Mouse (Mus musculus) T-cell, adult 2 months (primary cell): ENCODE measurements around the gene Trmt112.

Experiments
- DNase-seq: peaks from one replicate; pipeline ENCODE4 v3.0.0; 2022; ENCODE audit warnings: low spot score

Trmt112 gene

DNA sequence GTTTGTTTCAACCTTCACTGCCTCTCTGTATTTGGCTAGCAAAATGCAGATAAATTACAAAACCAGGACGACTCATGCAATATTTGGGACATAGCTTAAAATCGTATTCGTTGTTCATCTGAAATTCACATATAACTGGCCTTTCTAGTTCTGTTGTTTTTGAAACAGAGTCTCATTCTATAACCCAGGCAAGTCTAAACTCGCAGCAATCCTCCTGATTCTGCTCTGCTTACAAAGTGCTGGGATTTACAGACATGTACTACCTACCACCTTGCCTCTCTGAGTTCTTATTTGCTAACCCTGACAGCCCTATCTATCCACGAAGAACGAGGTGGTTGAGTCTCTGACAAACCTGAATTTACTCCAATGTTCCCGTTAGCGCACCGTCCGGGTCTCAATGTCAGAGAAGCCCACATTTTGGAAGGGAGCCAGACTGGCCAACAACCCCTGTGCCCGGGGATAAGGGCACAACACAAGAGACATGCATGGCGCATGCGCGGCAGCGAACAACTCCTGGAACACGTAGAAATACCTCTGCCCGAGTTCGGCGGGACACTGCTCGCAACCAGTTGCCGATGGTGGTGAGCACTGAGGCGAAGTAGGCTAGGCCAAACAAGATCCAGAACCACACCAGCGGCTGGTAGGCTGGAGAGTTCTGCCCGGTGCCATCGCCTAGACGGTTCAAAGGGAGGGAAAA lies 17.2 kb downstream of the Trmt112 start:
- peak; percentile 31 for DNase-seq

DNA sequence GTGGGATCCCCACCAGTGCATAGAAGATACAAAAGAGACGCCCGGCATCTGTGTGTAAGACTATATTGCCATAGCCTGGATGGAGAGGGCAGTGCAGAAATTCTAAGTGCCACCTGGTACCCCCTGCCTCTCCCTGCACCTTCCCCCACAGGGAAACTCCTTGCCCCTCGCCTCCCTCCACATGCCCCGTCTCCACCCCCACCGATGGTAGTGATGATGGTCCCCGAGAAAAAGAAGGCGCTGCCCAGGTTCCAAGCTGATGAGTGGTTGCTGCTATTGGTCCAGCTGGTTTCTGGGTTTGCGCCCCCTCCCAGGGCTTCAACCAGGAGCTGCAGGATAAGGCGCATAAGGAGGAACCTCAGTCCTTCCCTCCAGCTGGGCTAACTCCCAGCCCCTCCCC lies 18.6 kb downstream of the Trmt112 start:
- DNase-seq = no peak

DNA sequence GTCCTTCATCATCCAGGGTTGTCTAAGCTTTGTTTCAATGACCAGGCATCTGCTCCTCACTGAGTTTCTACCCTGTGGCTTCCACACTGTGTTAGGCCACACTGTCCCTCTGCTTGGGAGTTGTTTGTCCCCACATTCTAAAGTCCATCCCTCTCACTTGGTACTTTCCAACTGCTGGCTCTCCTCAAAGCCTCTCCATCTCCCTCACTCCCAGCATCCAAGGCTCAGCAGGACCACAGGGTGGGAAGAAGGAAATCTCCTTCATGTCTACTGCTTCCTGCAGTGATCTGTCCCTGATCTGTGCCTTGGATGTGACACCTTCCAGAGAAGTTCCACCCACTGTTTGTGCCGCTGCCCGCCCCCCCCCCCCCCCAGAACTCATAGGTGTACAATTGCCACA lies 21.5 kb downstream of the Trmt112 start:
- DNase-seq = no peak

DNA sequence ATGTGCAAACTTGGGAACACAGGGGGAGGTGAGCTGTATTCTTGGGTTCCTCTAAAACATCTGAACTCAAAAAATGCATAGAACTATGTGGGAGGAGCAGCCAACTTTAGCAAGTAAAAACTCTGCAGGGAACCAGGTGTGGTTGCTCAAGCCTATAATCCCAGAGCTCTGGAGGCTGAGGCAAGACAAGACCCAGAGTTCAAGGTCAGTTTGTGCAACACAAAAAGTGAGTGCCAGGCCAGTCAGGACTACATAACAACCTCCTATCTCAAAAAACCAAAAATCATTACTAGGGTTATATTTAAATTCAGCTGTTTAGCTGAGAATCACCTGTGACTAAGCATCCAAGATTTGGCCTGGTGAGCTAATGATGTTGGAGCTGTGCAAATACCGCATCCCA lies 22.5 kb downstream of the Trmt112 start:
- DNase-seq = no peak

DNA sequence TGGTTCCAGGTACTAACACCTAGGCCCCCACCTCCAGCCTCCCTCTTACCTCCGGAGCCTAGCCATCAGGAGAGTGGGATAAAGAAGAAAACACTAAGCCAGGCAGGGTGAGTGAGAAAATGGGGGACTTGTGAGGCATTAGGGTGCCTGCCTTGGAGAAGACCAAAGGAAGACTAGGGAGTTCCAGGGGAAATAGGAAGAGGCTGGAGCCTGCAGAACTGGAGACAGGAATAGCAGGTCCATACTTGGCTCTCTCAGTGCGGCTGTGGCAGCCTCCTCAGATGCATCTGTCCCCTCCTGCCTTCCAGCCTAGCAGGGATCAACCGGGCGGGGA lies 23.6 kb downstream of the Trmt112 start:
- DNase-seq = no peak

DNA sequence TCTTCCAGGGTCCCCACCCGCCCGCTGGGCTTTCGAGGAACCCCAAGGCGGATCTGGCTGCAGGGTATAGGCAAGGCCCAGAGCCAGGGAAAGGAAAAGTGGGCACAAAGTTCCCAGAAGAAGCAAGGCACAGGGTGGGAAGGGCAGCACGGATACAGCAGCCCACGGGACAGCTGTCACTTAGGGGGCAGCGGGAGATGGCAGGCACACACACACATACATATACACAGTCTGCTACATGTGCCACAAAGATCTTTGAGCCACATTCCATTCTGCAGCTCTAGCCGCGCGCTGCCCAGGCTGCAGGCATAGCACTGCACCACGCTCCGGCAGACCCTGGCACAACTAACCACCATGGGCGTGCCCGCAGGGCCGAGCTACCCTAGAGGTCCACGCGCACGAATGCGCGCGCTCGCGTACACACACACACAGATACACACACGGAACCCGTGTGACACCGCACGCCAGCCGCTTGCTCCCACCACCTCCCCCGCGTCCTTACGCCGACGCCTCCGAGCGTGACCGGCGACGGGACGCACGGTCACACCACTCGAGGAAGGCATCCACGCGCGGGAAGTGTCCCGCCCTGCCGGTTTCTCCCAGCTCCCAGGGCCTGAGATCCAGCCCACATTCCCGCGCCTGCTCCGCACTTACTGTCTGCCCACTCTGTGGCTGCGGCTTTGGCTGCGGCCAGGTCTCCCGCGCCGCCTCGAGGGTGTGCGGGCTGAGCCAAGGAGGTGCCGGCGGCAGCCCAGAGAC lies 24.1 kb downstream of the Trmt112 start:
- no peak for DNase-seq

DNA sequence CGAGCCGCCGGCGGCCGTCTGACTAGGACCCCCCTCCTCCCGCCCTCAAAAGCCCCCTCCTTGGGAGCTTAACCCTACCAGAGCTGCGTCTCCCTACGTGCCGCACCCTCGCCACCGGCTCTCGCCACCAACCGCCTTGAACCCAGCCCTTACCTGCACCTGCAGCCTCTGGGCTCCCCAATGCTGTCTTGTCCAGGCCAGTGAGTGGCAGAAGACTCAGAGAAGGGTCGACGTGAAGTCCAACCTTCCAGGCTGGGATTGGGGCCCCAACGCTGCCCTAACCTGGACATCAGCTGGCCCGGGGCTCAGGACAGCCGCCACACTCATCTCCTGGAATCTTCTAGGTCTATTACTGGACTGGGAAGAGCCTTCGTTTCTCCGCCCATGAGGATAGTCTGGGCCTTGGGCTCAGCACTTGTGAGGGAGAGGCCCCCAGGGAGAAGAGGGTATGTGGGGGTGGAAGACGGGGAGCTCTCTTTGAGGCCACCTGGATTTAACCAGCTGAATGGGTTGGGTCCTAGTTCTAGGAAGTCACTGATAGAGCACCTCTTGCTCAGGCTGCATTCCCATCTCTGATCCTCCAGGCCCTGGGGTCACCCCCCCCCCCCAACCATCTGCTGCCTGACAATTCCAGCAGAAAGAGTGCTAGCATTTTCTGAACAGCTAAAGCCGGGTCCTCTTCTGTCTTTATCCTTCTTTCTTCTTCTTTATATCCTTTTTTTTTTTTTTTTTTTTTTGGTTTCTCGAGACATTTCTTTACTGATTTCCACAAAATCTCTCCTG lies 24.9 kb downstream of the Trmt112 start, which contains the start of gene Kcnk4:
Gene Kcnk4 (minus strand): TSS at position 321 of the 783 bp plus-strand sequence.
- no peak for DNase-seq

DNA sequence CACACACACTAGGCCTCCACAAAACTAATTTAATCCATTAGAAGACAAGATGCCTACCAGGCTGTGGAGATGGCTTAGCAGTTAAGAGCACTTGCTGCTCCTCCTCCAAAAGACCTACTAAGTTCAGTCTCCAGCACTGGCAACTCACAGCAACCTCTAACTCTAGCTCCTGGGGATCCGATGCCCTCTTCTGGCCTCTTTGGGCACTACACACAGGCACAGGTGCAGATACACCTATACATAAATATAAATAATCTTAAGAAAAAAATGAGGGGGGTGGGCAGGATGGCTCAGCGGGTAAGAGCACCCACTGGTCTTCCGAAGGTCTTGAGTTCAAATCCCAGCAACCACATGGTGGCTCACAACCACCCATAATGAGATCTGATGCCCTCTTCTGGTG lies 26.8 kb downstream of the Trmt112 start:
- peak; percentile 38 for DNase-seq

DNA sequence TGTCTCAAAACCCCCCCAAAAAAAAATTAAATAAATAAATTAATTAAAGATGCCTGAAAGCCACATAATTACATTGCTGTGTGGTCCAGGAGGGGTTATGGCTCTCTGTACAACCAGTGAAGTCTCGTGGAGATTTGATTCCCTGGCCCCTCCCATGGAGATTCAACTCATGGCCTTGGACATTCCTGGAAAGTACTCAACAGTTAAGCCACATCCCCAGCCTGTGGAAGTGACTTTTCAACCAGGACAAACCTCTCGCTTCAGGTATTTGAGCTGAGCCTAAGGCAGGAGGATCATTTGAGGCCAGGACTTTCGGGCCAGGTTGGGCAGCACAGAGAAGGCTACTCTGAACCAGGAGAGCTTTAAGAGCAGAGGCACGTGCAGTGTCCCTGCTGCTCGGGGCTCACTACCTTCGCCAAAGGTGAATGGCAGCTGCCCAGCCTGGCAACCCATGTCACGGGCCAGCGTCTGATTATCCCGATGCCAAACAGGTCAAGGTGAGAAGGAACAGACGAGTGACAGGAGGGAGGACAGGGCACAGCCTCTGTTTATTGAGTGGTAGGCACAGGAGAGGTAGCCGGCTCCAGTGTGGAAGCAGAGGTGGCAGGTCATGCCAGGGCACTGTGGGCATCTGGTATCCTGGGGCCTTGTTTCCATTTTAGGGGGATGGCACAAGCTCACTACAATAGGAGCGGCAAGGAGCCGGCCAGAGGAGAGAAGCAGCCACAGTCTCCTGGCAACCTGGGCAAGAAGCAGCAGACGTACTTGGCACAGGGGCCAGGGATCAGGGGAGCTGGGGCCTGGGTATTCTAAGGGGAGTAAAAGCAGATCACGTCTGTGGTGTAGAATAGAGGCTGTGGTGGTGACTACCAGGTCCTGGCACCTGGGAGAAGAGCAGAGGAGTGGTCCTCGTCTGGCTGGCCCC lies 28.3 kb downstream of the Trmt112 start:
- no peak for DNase-seq

DNA sequence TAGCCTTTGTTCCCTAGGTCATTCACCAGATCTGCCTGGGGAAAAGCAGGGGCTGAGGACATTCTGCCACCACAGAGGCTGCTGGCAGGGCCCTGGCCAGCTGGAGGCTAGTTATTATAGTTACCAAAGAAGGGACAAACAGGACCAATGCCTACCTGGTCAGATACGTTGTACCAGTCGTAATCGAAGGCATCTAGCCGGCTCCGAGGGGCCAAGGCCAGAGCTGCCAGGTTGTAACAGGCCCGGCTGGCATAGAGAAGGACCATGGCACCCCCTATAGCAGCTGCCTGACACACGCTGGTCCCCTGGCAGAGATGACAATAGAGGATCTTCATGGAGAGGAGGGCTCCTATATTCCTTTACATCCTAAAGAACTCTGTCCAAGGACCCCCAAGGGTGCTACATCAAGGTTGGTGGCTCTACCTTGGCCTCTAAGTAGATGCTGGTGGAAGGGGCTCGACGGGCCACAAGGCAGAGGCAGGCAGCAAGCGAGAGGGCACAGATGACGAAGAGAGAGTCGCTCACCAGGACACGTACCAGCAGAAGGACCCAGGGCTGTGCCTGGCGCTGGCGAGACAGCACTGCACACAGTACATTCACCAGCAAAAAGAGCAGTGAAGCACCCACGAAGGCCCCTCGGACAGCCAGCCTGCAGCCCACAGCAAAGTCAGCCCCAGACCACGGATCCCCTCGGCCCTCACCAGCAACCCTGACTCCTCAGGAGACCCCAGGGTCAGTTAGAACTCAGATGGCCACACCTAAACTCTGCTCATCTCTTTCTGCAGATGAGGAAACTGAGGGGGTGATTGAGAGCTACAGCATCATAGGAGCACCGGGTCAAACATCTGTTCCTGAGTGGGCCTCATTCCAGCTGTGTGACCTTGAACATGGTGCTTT lies 29.9 kb downstream of the Trmt112 start:
- DNase-seq = no peak

DNA sequence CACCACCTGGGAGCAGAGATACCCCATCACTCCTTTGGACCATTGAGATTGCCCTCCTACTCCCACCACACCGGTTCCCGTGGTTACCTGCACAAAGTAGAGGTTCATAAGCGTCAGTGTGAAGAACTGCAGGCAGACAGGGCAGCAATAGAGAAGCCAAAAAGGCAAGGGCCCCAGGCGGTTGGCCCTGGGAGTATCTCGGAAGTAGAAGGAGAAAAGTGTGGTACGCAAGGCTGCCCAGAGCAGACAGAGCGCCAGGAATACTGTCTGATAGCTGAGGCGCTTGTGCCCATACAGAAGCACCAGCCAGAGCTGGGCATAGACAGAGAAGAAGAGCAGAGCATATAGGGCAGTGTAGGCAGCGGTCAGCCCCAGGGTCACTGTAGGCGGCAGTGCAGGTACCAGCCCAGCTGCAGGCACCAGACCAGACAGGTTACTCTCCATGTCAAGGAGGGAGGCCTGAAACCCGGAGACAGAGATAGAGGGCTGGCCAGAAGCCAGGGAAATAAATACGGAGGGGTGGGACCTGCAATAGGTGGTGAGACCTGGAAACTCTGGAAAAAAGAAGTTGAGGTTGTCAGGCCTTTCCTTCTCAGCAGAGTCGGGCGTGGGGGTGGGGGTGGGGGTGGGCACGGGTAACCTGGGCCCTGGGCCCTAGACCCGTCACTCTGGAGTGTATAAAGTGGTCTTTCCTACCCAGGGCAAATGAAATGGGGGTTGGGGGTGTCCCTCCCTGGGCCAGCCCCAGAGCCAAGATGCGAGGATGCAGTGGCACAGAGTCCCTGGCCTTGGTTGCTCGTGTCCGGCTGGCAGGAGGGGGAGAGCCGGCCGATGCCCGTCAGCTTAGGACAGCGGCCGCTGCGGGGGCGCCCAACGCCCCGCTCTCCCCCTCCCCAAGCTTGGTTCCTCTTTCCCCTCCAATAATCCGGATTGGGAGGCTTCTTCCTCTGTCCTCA lies 31.2 kb downstream of the Trmt112 start:
- DNase-seq = no peak

DNA sequence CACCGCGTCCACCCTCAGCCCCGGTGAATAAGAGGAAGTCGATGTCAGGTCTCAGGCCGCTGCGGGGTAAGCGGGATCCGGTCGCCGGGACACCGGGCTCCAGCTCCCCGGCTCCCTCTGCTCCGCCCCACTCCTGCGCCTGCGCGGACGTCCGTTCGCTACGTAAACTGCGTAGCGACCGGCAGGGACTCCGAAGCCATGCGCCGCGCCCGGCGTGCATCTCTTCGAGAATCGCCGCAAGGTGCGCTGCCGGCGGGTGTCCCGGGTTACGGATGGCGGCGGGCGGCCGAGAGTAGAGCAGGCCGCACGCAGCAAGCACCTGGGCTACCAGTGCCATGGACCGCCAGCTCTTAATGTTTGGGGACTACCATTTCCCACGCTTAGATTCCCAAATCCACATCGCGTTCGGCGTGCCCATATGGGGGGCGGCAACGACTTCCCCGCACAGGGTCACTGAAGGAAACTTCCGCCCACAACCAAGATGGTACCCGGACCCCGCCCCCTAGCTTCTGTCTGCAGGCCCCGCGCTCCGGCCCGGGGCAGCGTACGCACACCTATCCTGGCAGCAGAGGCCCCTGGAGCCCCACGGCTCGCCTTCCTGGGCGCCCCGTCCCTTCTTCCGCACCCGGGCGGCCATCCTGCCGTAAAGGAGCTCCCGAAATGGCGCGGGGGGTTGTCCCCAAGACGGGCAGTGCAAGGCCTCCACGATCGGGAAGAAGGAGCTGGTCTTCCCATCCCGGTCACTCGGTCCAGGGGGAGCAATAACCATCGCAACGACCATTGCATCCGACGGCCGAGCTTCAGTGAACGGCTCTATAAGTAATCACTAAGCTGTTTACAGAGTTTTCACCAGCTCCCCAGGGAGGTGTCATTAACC lies 32.1 kb downstream of the Trmt112 start, which contains the start of gene Bad:
Gene Bad (plus strand): TSS at position 490 of the 877 bp plus-strand sequence.
- DNase-seq = peak; percentile 90

DNA sequence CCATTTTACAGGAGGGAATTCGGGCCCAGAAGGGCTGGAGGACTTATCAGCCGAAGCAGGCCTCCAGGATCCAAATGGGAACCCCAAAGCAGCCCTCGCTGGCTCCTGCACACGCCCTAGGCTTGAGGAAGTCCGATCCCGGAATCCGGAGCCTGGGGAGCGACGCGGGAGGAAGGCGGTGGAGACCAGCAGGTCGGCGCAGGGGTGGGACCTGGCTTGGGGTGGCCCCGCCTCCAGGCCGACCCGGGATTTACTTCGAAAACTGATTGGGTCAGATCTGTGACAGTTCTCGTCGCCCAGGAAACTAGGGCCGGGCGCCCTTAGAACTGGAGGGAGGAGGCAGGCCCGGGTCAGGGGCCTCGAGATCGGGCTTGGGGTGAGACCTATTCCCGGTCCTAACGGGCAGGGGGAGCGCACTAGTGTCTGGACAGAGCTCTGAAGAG lies 32.8 kb downstream of the Trmt112 start, which contains the start of gene Gpr137:
Gene Gpr137 (minus strand): TSS at position 232 of the 443 bp plus-strand sequence.
- DNase-seq = peak; percentile 87

DNA sequence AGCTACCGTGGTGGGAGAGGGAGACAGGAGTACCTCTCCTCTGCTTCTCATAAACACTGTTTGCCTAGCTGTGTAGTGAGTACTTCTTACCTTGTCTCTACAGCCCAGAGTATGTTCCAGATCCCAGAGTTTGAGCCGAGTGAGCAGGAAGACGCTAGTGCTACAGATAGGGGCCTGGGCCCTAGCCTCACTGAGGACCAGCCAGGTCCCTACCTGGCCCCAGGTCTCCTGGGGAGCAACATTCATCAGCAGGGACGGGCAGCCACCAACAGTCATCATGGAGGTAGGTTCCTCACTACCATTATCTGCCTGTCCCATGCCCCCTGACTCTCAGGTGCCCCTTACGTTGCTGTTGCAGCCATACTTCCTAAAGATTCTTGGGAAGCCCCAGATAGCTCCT lies 33.3 kb downstream of the Trmt112 start:
- no peak for DNase-seq

DNA sequence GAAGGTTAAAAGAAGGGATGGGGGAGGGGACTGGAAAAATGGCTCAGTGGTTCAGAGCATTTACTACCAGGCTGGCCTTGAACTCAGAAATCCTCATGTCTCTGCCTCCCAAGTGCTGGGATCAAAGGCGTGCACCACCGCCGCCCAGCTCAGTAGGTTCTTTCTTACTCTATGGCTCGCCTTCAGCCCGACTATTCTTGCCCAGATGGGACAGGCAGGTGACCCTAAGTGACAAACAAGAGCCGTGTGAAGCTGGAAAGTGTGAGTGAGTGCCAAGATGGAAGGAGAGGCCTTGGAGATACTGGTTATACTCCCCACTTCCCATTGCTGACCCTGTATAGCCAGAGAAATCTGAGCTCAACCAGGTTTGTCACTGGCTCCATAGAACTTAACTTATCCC lies 34.2 kb downstream of the Trmt112 start:
- DNase-seq = no peak

DNA sequence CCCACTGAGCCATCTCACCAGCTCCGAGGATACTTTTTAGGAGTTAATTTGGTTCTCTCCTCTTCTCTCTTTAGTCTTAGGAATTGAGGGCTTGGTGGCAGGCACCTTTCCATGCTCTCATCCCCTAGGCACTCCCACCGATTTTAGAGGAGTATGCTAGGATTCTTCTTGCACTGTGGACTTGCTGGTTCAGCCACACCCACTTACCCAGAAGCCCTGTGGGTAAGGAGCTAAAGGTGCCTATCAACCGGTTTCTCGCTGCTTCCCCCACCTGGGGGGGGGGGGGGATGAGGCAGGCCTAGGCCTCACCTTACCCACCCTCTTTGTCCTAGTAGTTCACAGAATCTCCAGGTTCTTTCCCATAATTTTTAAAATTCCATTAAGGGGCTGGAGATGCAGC lies 38.2 kb downstream of the Trmt112 start:
- no peak for DNase-seq

DNA sequence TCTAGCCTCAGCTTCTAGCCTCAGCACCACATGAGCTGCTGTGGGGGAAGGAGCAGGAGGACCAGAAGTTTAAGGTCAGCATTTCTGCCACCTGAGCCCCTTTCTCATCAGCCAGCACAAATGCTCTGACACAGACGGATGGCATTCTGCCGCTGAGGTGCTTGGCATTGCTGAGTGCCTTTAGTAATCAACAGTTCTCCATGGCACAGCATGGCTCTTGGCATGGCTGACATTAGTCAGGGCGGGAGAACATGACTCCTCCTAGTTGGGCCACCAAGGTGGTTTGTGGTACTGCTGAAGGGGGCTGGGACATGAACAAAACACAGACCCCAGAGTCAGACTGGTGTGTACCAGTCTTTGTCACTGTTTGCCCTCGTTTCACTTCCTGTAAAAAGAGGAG lies 38.7 kb downstream of the Trmt112 start:
- no peak for DNase-seq

DNA sequence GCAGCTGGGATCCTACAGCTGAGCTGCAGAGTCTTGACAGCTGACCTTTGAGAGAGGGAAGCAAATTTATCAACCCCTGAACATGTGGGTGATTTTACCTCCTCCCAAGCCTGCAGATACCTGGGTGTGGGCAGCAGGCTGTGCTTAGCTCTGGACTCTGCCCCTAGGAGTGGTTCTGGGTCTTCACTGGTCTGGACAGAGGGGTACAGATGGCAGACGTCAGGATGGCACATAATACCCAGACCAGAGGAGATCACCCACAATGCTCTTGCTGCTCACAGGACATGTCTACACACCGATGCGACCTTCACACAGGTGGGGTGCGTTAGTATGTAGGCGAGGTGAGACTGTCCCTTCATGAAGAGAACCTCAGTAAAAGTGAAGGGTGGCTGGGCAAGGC lies 40.0 kb downstream of the Trmt112 start:
- no peak for DNase-seq
